Mouse (Mus musculus): Measurements from ENCODE around the gene Filip1l. TPM values are rescaled to one million over a fixed set of nuclear protein-coding genes. Genes with fewer than 3 reads are reported as not detected.

Gene Filip1l
- polyA plus RNA-seq (2015; fragmentation: Nextera tagmentation; extraction: Ambion mirVana), result 35.3 and 41.6 TPM in 2 replicates

GRCm38 (mm10) chr16:57352751-57353150 lies at the start of gene Filip1l:
TSS of gene Filip1l (plus strand) at chr16:57353093.
- H3K9ac ChIP-seq (ENCODE audit: low read length), result no peak within 1 kb of the TSS
- no peaks in the 10 kb centered on the region for H3K4me1 ChIP-seq (replicated peaks; ENCODE audit: control insufficient read depth, insufficient read depth)
- H3K27ac ChIP-seq (replicated peaks), result no peak within 1 kb of the TSS
- no peaks in the 10 kb centered on the region for H3K36me3 ChIP-seq (ENCODE audit: control insufficient read depth, insufficient read depth, low read length)
- no peaks in the 10 kb centered on the region for H3K27me3 ChIP-seq (ENCODE audit: control insufficient read depth, insufficient read depth, low read length)
- 61% methylated on average over 6 of the region's 6 CpGs for WGBS
- H3K4me2 ChIP-seq (replicated peaks; ENCODE audit: low read depth), result no peak within 1 kb of the TSS
- no peak within 1 kb of the TSS for H3K4me3 ChIP-seq (ENCODE audit: low read depth, low read length)
- TF ChIP-seq CTCF (IDR thresholded peaks at IDR 0.05; ENCODE audit: low read depth), result no peak
- DNase-seq (ENCODE audit: low spot score) (no peak), ATAC-seq (ENCODE audit: low FRiP score, low TSS enrichment) (no peak)
- H3K9me3 ChIP-seq (ENCODE audit: control insufficient read depth, low read length), result no peaks in the 10 kb centered on the region

GRCm38 (mm10) chr16:57303716-57304115 lies 49.2 kb upstream of the Filip1l start:
- Histone ChIP-seq H3K36me3 (ENCODE audit: control insufficient read depth, insufficient read depth, low read length) (no peaks in the 10 kb centered on the region), H3K9ac (ENCODE audit: low read length) (no peak overlapping the region), H3K4me2 (replicated peaks; ENCODE audit: low read depth) (no peak overlapping the region), H3K27me3 (ENCODE audit: control insufficient read depth, insufficient read depth, low read length) (no peaks in the 10 kb centered on the region), H3K4me1 (replicated peaks; ENCODE audit: control insufficient read depth, insufficient read depth) (no peaks in the 10 kb centered on the region), H3K27ac (replicated peaks) (no peak overlapping the region), H3K9me3 (ENCODE audit: control insufficient read depth, low read length) (no peaks in the 10 kb centered on the region), H3K4me3 (ENCODE audit: low read depth, low read length) (no peak overlapping the region)
- WGBS, result 66% methylated on average over 19 of the region's 19 CpGs
- no peak for TF ChIP-seq EP300 (optimal IDR thresholded peaks at IDR 0.05)
- no peak for TF ChIP-seq CTCF (IDR thresholded peaks at IDR 0.05; ENCODE audit: low read depth)
- DNase-seq (ENCODE audit: low spot score), result no peak
- no peak for ATAC-seq (ENCODE audit: low FRiP score, low TSS enrichment)

- H3K9ac ChIP-seq (ENCODE audit: low read length), result no peak overlapping the region
- H3K27me3 ChIP-seq (ENCODE audit: control insufficient read depth, insufficient read depth, low read length), result no peaks in the 10 kb centered on the region
- ATAC-seq (ENCODE audit: low FRiP score, low TSS enrichment) (no peak), DNase-seq (ENCODE audit: low spot score) (no peak)
- H3K27ac ChIP-seq (replicated peaks), result no peak overlapping the region
- no peaks in the 10 kb centered on the region for H3K36me3 ChIP-seq (ENCODE audit: control insufficient read depth, insufficient read depth, low read length)
- H3K4me3 ChIP-seq (ENCODE audit: low read depth, low read length), result no peak overlapping the region
- no peak for TF ChIP-seq CTCF (IDR thresholded peaks at IDR 0.05; ENCODE audit: low read depth)
- TF ChIP-seq EP300 (optimal IDR thresholded peaks at IDR 0.05), result no peak
- WGBS, result 80% methylated on average over 6 of the region's 6 CpGs
- H3K9me3 ChIP-seq (ENCODE audit: control insufficient read depth, low read length), result no peaks in the 10 kb centered on the region
- no peak overlapping the region for H3K4me2 ChIP-seq (replicated peaks; ENCODE audit: low read depth)
- no peaks in the 10 kb centered on the region for H3K4me1 ChIP-seq (replicated peaks; ENCODE audit: control insufficient read depth, insufficient read depth)
These were observed 47.4 kb upstream of the Filip1l start for GRCm38 (mm10) chr16:57305463-57305862.

GRCm38 (mm10) chr16:57312130-57312529 lies 40.8 kb upstream of the Filip1l start:
- TF ChIP-seq CTCF (IDR thresholded peaks at IDR 0.05; ENCODE audit: low read depth), result no peak
- TF ChIP-seq EP300 (optimal IDR thresholded peaks at IDR 0.05), result no peak
- Histone ChIP-seq H3K4me1 (replicated peaks; ENCODE audit: control insufficient read depth, insufficient read depth) (no peaks in the 10 kb centered on the region; the same call in 1 of the 2 replicates), H3K4me3 (ENCODE audit: low read depth, low read length) (no peak overlapping the region), H3K27me3 (ENCODE audit: control insufficient read depth, insufficient read depth, low read length) (no peaks in the 10 kb centered on the region), H3K9ac (ENCODE audit: low read length) (no peak overlapping the region), H3K36me3 (ENCODE audit: control insufficient read depth, insufficient read depth, low read length) (no peaks in the 10 kb centered on the region), H3K27ac (replicated peaks) (no peak overlapping the region), H3K9me3 (ENCODE audit: control insufficient read depth, low read length) (no peaks in the 10 kb centered on the region), H3K4me2 (replicated peaks; ENCODE audit: low read depth) (no peak overlapping the region)
- DNase-seq (ENCODE audit: low spot score) (no peak), ATAC-seq (ENCODE audit: low FRiP score, low TSS enrichment) (no peak)
- 86% methylated on average over 2 of the region's 2 CpGs for WGBS

- H3K4me3 ChIP-seq (ENCODE audit: low read depth, low read length), result no peak overlapping the region
- WGBS, result 78% methylated on average over 3 of the region's 3 CpGs
- no peak for DNase-seq (ENCODE audit: low spot score)
These were observed 39.4 kb upstream of the Filip1l start for GRCm38 (mm10) chr16:57313487-57313886.

GRCm38 (mm10) chr16:57314236-57314635 lies 38.7 kb upstream of the Filip1l start:
- TF ChIP-seq CTCF (IDR thresholded peaks at IDR 0.05; ENCODE audit: low read depth), result no peak
- 89% methylated on average over 3 of the region's 3 CpGs for WGBS
- no peaks in the 10 kb centered on the region for H3K36me3 ChIP-seq (ENCODE audit: control insufficient read depth, insufficient read depth, low read length)

More at GRCm38 (mm10) chr16:57313487-57313886, 39.4 kb upstream of the Filip1l start:
- Histone ChIP-seq H3K9ac (ENCODE audit: low read length) (no peak overlapping the region), H3K27ac (replicated peaks) (no peak overlapping the region), H3K4me2 (replicated peaks; ENCODE audit: low read depth) (no peak overlapping the region), H3K36me3 (ENCODE audit: control insufficient read depth, insufficient read depth, low read length) (no peaks in the 10 kb centered on the region), H3K4me1 (replicated peaks; ENCODE audit: control insufficient read depth, insufficient read depth) (no peaks in the 10 kb centered on the region; the same call in 1 of the 2 replicates), H3K27me3 (ENCODE audit: control insufficient read depth, insufficient read depth, low read length) (no peaks in the 10 kb centered on the region), H3K9me3 (ENCODE audit: control insufficient read depth, low read length) (no peaks in the 10 kb centered on the region)
- no peak for ATAC-seq (ENCODE audit: low FRiP score, low TSS enrichment)
- TF ChIP-seq CTCF (IDR thresholded peaks at IDR 0.05; ENCODE audit: low read depth) (no peak), EP300 (optimal IDR thresholded peaks at IDR 0.05) (no peak)

More at GRCm38 (mm10) chr16:57314236-57314635, 38.7 kb upstream of the Filip1l start:
- Histone ChIP-seq H3K4me1 (replicated peaks; ENCODE audit: control insufficient read depth, insufficient read depth) (no peaks in the 10 kb centered on the region; the same call in 1 of the 2 replicates), H3K4me3 (ENCODE audit: low read depth, low read length) (no peak overlapping the region), H3K4me2 (replicated peaks; ENCODE audit: low read depth) (no peak overlapping the region), H3K27me3 (ENCODE audit: control insufficient read depth, insufficient read depth, low read length) (no peaks in the 10 kb centered on the region), H3K9me3 (ENCODE audit: control insufficient read depth, low read length) (no peaks in the 10 kb centered on the region), H3K9ac (ENCODE audit: low read length) (no peak overlapping the region), H3K27ac (replicated peaks) (no peak overlapping the region; the same call in 1 of the 2 replicates)
- ATAC-seq (ENCODE audit: low FRiP score, low TSS enrichment), result no peak
- DNase-seq (ENCODE audit: low spot score), result no peak
